Mouse (Mus musculus) erythroblast, embryonic 14.5 days (primary cell): Measurements from ENCODE around the gene Taf1. TPM values are rescaled to one million over a fixed set of nuclear protein-coding genes. Genes with fewer than 3 reads are reported as not detected.

Experiments
- H3K27me3 ChIP-seq: 2 replicates; pipeline ENCODE4 v1.6.1; 2012; ENCODE audit warnings: inconsistent platforms; ENCODE audit not compliant: control insufficient read depth
- H3K36me3 ChIP-seq: 2 replicates; pipeline ENCODE4 v1.6.1; 2012; ENCODE audit warnings: mild to moderate bottlenecking, inconsistent platforms; ENCODE audit not compliant: control insufficient read depth
- H3K4me1 ChIP-seq: 2 replicates; pipeline ENCODE4 v1.6.1; 2012; ENCODE audit warnings: inconsistent platforms; ENCODE audit not compliant: control insufficient read depth
- H3K4me3 ChIP-seq: replicated peaks from 2 replicates; pipeline ENCODE3; 2012; ENCODE audit warnings: moderate library complexity, mild to moderate bottlenecking, inconsistent platforms
- H3K9me3 ChIP-seq: 2 replicates; pipeline ENCODE4 v1.6.1; 2012; ENCODE audit warnings: low read length, inconsistent platforms, mixed read lengths; ENCODE audit not compliant: control insufficient read depth
- GATA1 ChIP-seq: IDR thresholded peaks from 2 replicates; pipeline ENCODE4 v1.6.1; 2012; ENCODE audit warnings: low read length, inconsistent platforms, mixed read lengths
- TAL1 ChIP-seq: IDR thresholded peaks from 3 replicates; pipeline ENCODE4 v1.6.1; 2012; ENCODE audit warnings: low read length, inconsistent platforms, mixed read lengths
- polyA plus RNA-seq: library from polyadenylated mRNA; stranded (reverse); fragments of >175 nt; gene quantifications from 2 replicates; pipeline ENCODE4 v1.2.3, GENCODE M21; 2012

The Taf1 gene
- polyA plus RNA-seq, 1 experiment: 0.65 TPM

DNA sequence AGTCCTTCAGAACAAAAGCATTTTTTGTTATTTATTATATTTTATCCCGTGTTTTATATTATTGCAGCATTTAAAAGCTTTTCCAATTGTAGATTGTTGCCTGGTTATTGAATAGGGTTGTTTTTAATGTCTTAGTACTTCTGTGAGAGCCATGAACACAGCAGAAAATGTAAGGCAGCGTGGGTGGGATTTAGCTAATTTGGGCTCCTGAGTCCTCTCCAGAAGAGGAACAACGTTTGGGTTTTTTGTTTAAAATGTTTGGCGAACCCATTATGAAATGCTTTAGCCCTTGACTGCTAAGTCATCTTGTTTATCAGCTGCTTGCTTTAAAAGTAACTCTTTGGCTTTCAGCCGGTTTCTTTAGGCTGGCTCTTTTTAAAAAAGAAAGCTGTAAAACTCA lies 109.6 kb downstream of the Taf1 start:
- peaks cover 12% of the 10 kb centered on the region for H3K27me3 ChIP-seq
- peaks cover 39% of the 10 kb centered on the region for H3K36me3 ChIP-seq
- peaks cover 29% of the 10 kb centered on the region for H3K4me1 ChIP-seq
- no peak for TF ChIP-seq GATA1
- no peak for TF ChIP-seq TAL1
- H3K9me3 ChIP-seq: peaks cover 5% of the 10 kb centered on the region
- H3K4me3 ChIP-seq: peak overlapping the region; percentile 78

DNA sequence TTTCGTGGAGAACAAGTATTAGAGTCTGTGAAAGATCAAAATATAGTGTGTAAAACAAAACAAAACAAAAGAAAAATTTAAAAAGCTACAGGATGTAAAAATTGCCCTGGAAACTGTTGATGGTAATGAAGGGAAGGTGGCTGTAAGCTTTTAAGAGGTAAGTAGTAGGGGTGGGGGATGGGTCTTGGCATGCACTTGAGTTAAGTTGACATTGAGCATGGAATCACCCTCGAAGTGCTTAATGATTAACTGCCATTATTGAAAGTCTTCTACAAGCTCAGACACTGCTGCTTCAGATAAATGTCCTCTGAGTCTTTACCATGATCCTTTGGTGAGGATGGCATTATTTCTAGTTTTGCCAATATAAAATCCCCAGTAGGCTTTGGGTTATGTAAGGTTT lies 112.8 kb downstream of the Taf1 start:
- peaks cover 29% of the 10 kb centered on the region for H3K4me1 ChIP-seq
- no peak overlapping the region for H3K4me3 ChIP-seq
- H3K27me3 ChIP-seq: peaks cover 5% of the 10 kb centered on the region
- H3K36me3 ChIP-seq: peaks cover 65% of the 10 kb centered on the region
- peaks cover 3% of the 10 kb centered on the region for H3K9me3 ChIP-seq
- TF ChIP-seq GATA1: no peak
- no peak for TF ChIP-seq TAL1

DNA sequence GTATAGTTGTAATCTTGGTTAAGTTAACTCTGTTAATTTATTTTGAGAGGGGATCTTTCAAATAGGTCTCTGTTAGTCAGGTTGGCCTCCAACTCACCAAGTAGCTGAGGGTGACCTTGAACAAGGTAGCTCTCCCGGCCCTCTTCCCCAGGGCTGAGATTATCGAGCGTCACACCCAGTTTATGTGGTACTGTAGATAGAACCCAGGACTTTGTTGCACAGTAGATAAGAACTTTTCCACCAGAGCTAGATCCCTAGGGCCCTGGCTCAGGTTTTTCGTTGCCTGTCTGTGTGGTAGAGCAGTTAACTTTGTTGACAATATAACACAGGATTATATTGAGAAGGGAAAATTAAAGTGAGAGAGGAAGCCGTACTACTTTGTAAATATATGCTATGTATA lies 114.1 kb downstream of the Taf1 start:
- peaks cover 79% of the 10 kb centered on the region for H3K36me3 ChIP-seq
- TF ChIP-seq TAL1: no peak
- peak; percentile 15; the same call in 1 of the 2 replicates for TF ChIP-seq GATA1
- no peak overlapping the region for H3K4me3 ChIP-seq
- no peaks in the 10 kb centered on the region for H3K9me3 ChIP-seq
- H3K4me1 ChIP-seq: peaks cover 29% of the 10 kb centered on the region
- H3K27me3 ChIP-seq: no peaks in the 10 kb centered on the region

Other genes with a start within 250 kb of the Taf1 start
- 0.02 TPM in 1 of 2 replicates, not detected in the other for gene Nlgn3, start 233.6 kb upstream of the Taf1 start, polyA plus RNA-seq
- 0.09 and 0.13 TPM in 2 replicates for gene Gjb1, start 156.4 kb upstream of the Taf1 start, polyA plus RNA-seq
- gene Zmym3, start 111.9 kb upstream of the Taf1 start, polyA plus RNA-seq: 0.13 and 0.71 TPM in 2 replicates
- gene Nono, start 103.4 kb upstream of the Taf1 start, polyA plus RNA-seq: 1.7 and 2.5 TPM in 2 replicates
- gene Itgb1bp2, start 83.6 kb upstream of the Taf1 start, polyA plus RNA-seq: 0.06 TPM in 1 of 2 replicates, not detected in the other
- 0.14 and 0.38 TPM in 2 replicates for gene Ogt, start 107.3 kb downstream of the Taf1 start, polyA plus RNA-seq
- gene Cxcr3, start 201.5 kb downstream of the Taf1 start, polyA plus RNA-seq: not detected in 2 replicates